Comparison of ENCODE assay signal across 30 mouse cellular contexts in genomic region chr16:70235189-70235588, GRCm38 (mm10).
"Had no signal": no experiment of that assay in that cellular context is flagged by ENCODE, and none has a peak within 500 bp of the region (broad histone marks: within the 10 kb centered on the region; RNA-seq: fewer than 3 reads in every experiment).

No protein-coding gene starts in this region.

- H3K9ac ChIP-seq: heart, embryonic 12.5 days; hindbrain, embryonic 12.5 days; hindbrain, embryonic 14.5 days; intestine, embryonic 15.5 days; kidney, embryonic 15.5 days; limb, embryonic 12.5 days; liver, embryonic 13.5 days; liver, embryonic 15.5 days; liver, postnatal 0 days had no signal

- H3K27me3 ChIP-seq: heart, embryonic 12.5 days; hindbrain, embryonic 12.5 days; intestine, embryonic 15.5 days; kidney, embryonic 15.5 days; limb, embryonic 12.5 days; liver, embryonic 13.5 days; liver, embryonic 15.5 days had no signal

- H3K27ac ChIP-seq: gastrocnemius, adult 2 months; heart, embryonic 10.5 days; hindbrain, embryonic 10.5 days; hindbrain, embryonic 12.5 days; hindbrain, embryonic 14.5 days; intestine, embryonic 15.5 days; kidney, embryonic 15.5 days; kidney, postnatal 0 days; limb, embryonic 10.5 days; limb, embryonic 12.5 days; liver, embryonic 13.5 days; liver, embryonic 15.5 days had no signal

- H3K4me3 ChIP-seq: gastrocnemius, adult 2 months; heart, embryonic 10.5 days; heart, embryonic 12.5 days; hindbrain, embryonic 10.5 days; hindbrain, embryonic 12.5 days; intestine, embryonic 15.5 days; kidney, embryonic 15.5 days; limb, embryonic 10.5 days; limb, embryonic 12.5 days; liver, embryonic 13.5 days; liver, embryonic 15.5 days had no signal

- H3K4me1 ChIP-seq: heart, embryonic 10.5 days; intestine, embryonic 15.5 days; liver, embryonic 13.5 days; liver, embryonic 15.5 days had no signal

- H3K36me3 ChIP-seq: heart, embryonic 10.5 days; heart, embryonic 12.5 days; hindbrain, embryonic 10.5 days; hindbrain, embryonic 12.5 days; intestine, embryonic 15.5 days; kidney, embryonic 15.5 days; limb, embryonic 10.5 days; limb, embryonic 12.5 days; liver, embryonic 13.5 days; liver, embryonic 15.5 days had no signal

- H3K9me3 ChIP-seq: heart, embryonic 10.5 days; heart, embryonic 12.5 days; hindbrain, embryonic 10.5 days; hindbrain, embryonic 12.5 days; intestine, embryonic 15.5 days; kidney, embryonic 15.5 days; limb, embryonic 10.5 days; limb, embryonic 12.5 days; liver, embryonic 13.5 days; liver, embryonic 15.5 days had no signal

- H3K4me2 ChIP-seq: heart, embryonic 12.5 days; hindbrain, embryonic 12.5 days; hindbrain, embryonic 14.5 days; intestine, embryonic 15.5 days; kidney, embryonic 15.5 days; limb, embryonic 12.5 days; liver, embryonic 11.5 days; liver, embryonic 13.5 days; liver, embryonic 15.5 days had no signal

- DNase-seq: gastrocnemius, adult 2 months; gastrocnemius, postnatal 10 days; gastrocnemius, postnatal 25 days; heart, adult 18-20 months; heart, postnatal 10 days; heart, postnatal 4 days; kidney, adult 11 months; kidney, adult 2 months; kidney, adult 9 months; kidney, postnatal 14 days; kidney, postnatal 36 days; layer of hippocampus, adult 9-11 months; layer of hippocampus, postnatal 36 days; liver; liver, embryonic 13.5 days; liver, postnatal 0 days had no signal

- ATAC-seq: hindbrain, embryonic 16.5 days; inflammation-experienced regulatory T-cells, adult 6 months; intestine, embryonic 15.5 days; liver, postnatal 0 days had no signal
